In genomic region chr11:117712065-117712464, GRCm38 (mm10) we compare ENCODE assay signal across 22 mouse cellular contexts.
"Had no signal": no experiment of that assay in that cellular context is flagged by ENCODE, and none has a peak within 500 bp of the region (broad histone marks: within the 10 kb centered on the region; RNA-seq: fewer than 3 reads in every experiment).

No protein-coding gene starts in this region.

- H3K27ac ChIP-seq: intestine, embryonic 15.5 days; kidney, embryonic 15.5 days; limb, embryonic 12.5 days; limb, embryonic 15.5 days; liver, embryonic 12.5 days; liver, embryonic 15.5 days; neural tube, embryonic 12.5 days; neural tube, embryonic 15.5 days had no signal

- ATAC-seq: intestine, embryonic 15.5 days; liver, embryonic 12.5 days had no signal

- DNase-seq: kidney, adult 8-10 months; kidney, postnatal 10 days; kidney, postnatal 36 days; layer of hippocampus, postnatal 36 days; left cerebral cortex, postnatal 4 days; lung, adult 2 months; lung, postnatal 14 days; lung, postnatal 4 days; midbrain, embryonic 14.5 days; right cerebral cortex, adult 18-20 months; right cerebral cortex, postnatal 14 days; right cerebral cortex, postnatal 4 days; thymus, adult 18-20 months; thymus, postnatal 36 days had no signal

- H3K4me3 ChIP-seq: intestine, embryonic 15.5 days; kidney, embryonic 15.5 days; limb, embryonic 12.5 days; limb, embryonic 15.5 days; liver, embryonic 12.5 days; liver, embryonic 15.5 days; neural tube, embryonic 12.5 days; neural tube, embryonic 15.5 days had no signal
